Mouse (Mus musculus) kidney, postnatal 0 days (tissue): ENCODE results near the gene Zg16. TPM values are rescaled to one million over a fixed set of nuclear protein-coding genes. Genes with fewer than 3 reads are reported as not detected.

Experiments used
- ATAC-seq: fragments of 200-750 bp; cut with Nextera tagmentation; replicated peaks from 2 replicates; pipeline ENCODE4 v1.8.0; 2017; ENCODE audit warnings: low read depth, moderate number of reproducible peaks, moderate TSS enrichment, moderate library complexity; ENCODE audit not compliant: low FRiP score
- DNase-seq: peaks from one replicate; pipeline ENCODE4 v3.0.0-alpha.2; 2016; ENCODE audit warnings: low spot score
- H3K27ac ChIP-seq: fragments of 300-500 bp; sonication (generic); 2 replicates; pipeline ENCODE4 v1.5.1; 2014; ENCODE audit warnings: mild to moderate bottlenecking
- H3K27me3 ChIP-seq: fragments of 300-500 bp; sonication (generic); 2 replicates; pipeline ENCODE4 v1.6.1; 2014; ENCODE audit warnings: low read length, mixed read lengths; ENCODE audit not compliant: insufficient read depth
- H3K36me3 ChIP-seq: fragments of 300-500 bp; sonication (generic); 2 replicates; pipeline ENCODE4 v1.6.1; 2014; ENCODE audit warnings: low read length, mixed read lengths; ENCODE audit not compliant: insufficient read depth
- H3K4me1 ChIP-seq: fragments of 300-500 bp; sonication (generic); replicated peaks from 2 replicates; pipeline ENCODE4 v1.6.1; 2014; ENCODE audit warnings: antibody characterized with exemption, low read length, mixed read lengths; ENCODE audit not compliant: insufficient read depth
- H3K4me2 ChIP-seq: fragments of 300-500 bp; sonication (generic); 2 replicates; pipeline ENCODE4 v1.6.1; 2014; ENCODE audit warnings: mild to moderate bottlenecking, low read length, moderate library complexity, mixed read lengths
- H3K4me3 ChIP-seq: fragments of 300-500 bp; sonication (generic); replicated peaks from 2 replicates; pipeline ENCODE4 v1.5.1; 2014; ENCODE audit warnings: low read depth, low read length
- H3K9ac ChIP-seq: fragments of 300-500 bp; sonication (generic); 2 replicates; pipeline ENCODE4 v1.6.1; 2014; ENCODE audit warnings: low read depth, low read length
- H3K9me3 ChIP-seq: fragments of 300-500 bp; sonication (generic); replicated peaks from 2 replicates; pipeline ENCODE4 v1.6.1; 2016; ENCODE audit warnings: low read length, inconsistent platforms, mixed read lengths
- CTCF ChIP-seq: IDR thresholded peaks from 2 replicates; pipeline ENCODE4 v1.5.1; 2016; ENCODE audit warnings: antibody characterized with exemption, low read depth, mild to moderate bottlenecking, moderate library complexity
- WGBS: fragments of 180-500 bp; shearing (Covaris S2); extraction: QIAGEN DNeasy Blood & Tissue Kit; methylation state at CpG from one replicate; pipeline ENCODE4 v1.1.7; 2014; 5-methylcytosine and 5-hydroxymethylcytosine counted together
- polyA plus RNA-seq: library from polyadenylated mRNA; unstranded; fragments of >200 nt; fragmentation: Nextera tagmentation; extraction: Ambion mirVana; gene quantifications from 2 replicates; pipeline ENCODE4 v1.2.1, GENCODE M21; 2015

Zg16 gene
- polyA plus RNA-seq, 1 experiment from 2014 or later, result not detected

GRCm38 (mm10) chr7:127016971-127017949 is 69.9 kb downstream of the Zg16 start, which contains the start of gene Pagr1a:
Pagr1a (minus strand) TSS chr7:127017352.
- Histone ChIP-seq H3K27me3 (no peaks in the 10 kb centered on the region), H3K27ac (peak within 1 kb of the TSS; percentile 95), H3K9ac (peak within 1 kb of the TSS; percentile 82), H3K4me1 (peaks cover 41% of the 10 kb centered on the region), H3K36me3 (0 out of 2 replicates have a peak, but pooled peaks cover 7% of the 10 kb centered on the region), H3K4me2 (peak within 1 kb of the TSS; percentile 79), H3K4me3 (peak within 1 kb of the TSS; percentile 68), H3K9me3 (no peaks in the 10 kb centered on the region)
- DNase-seq, result peak; percentile 100
- peak; percentile 76 for ATAC-seq
- TF ChIP-seq CTCF, result peak; percentile 88
- WGBS, result 2% methylated on average over 39 of the region's 39 CpGs

DNA sequence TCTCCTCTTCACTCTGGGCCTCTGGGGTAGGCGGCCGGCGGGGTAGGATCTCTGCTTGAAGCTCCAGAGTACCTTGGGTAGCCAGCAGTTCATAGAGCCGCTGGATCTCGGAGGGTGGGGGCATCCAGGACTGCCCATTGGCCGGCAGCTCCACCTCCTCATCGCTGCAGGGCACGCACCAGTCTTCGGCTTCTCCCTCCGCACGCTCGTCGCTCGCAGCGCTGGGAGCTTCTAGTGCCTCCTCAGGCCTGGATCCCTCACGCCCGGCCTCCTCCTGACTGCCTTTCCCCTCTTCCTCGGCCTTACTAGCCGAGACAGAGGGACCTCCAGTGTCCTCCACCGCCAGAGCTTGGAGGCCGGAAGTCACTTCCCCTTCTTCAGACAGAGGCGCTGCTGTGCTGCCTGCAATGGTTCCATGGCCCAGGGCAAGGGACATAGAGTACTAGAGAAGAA is 70.6 kb downstream of the Zg16 start:
- TF ChIP-seq CTCF, result no peak
- 1% methylated on average over 22 of the region's 22 CpGs for WGBS
- H3K27me3 ChIP-seq, result no peaks in the 10 kb centered on the region
- H3K36me3 ChIP-seq, result 0 out of 2 replicates have a peak, but pooled peaks cover 4% of the 10 kb centered on the region
- DNase-seq, result no peak
- peak; percentile 27 for ATAC-seq
- H3K9ac ChIP-seq, result peak overlapping the region; percentile 82
- peak overlapping the region; percentile 95 for H3K27ac ChIP-seq
- H3K4me2 ChIP-seq, result peak overlapping the region; percentile 79
- H3K4me3 ChIP-seq, result peak overlapping the region; percentile 68
- no peaks in the 10 kb centered on the region for H3K9me3 ChIP-seq
- peaks cover 36% of the 10 kb centered on the region for H3K4me1 ChIP-seq

GRCm38 (mm10) chr7:127016481-127016485 is 70.8 kb downstream of the Zg16 start, which contains the start of gene Pagr1b:
Pagr1b (minus strand) TSS chr7:127016484.
- Histone ChIP-seq H3K9me3 (no peaks in the 10 kb centered on the region), H3K4me2 (peak within 1 kb of the TSS; percentile 79), H3K4me1 (peaks cover 34% of the 10 kb centered on the region), H3K27ac (peak within 1 kb of the TSS; percentile 95), H3K4me3 (peak within 1 kb of the TSS; percentile 68), H3K9ac (peak within 1 kb of the TSS; percentile 82), H3K27me3 (no peaks in the 10 kb centered on the region), H3K36me3 (0 out of 2 replicates have a peak, but pooled peaks cover 4% of the 10 kb centered on the region)
- ATAC-seq (no peak), DNase-seq (no peak)
- no peak for TF ChIP-seq CTCF

- Histone ChIP-seq H3K4me2 (peak overlapping the region; percentile 79), H3K4me1 (peaks cover 32% of the 10 kb centered on the region; the same call in 1 of the 2 replicates), H3K27ac (peak overlapping the region; percentile 95), H3K27me3 (no peaks in the 10 kb centered on the region), H3K9ac (peak overlapping the region; percentile 82), H3K9me3 (no peaks in the 10 kb centered on the region), H3K4me3 (peak overlapping the region; percentile 68), H3K36me3 (0 out of 2 replicates have a peak, but pooled peaks cover 4% of the 10 kb centered on the region)
- WGBS, result under 1% methylated on average over 10 of the region's 10 CpGs
- ATAC-seq (peak; percentile 34), DNase-seq (peak; percentile 73)
- no peak for TF ChIP-seq CTCF
Observed at GRCm38 (mm10) chr7:127016081-127016480, 71.0 kb downstream of the Zg16 start.

DNA sequence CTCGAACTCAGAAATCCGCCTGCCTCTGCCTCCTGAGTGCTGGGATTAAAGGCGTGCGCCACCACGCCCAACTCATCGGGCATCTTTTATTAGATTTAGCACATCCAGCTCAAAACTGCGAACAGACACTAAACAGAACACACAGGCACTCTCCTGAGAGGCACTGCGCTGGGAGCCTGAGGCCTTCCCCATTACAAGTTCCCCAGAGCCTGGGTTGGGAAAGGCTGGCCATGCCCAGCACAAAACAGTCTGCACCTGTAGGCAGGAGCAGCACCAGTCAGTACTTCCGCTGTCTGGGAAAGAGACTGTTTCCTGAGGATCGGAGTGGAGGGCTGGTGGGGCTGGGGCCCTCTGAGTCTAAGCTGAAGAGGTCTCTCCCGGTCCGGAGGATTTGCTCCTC is 72.1 kb downstream of the Zg16 start:
- ATAC-seq (no peak), DNase-seq (no peak)
- H3K4me2 ChIP-seq, result no peak overlapping the region
- H3K36me3 ChIP-seq, result 0 out of 2 replicates have a peak, but pooled peaks cover 4% of the 10 kb centered on the region
- H3K27ac ChIP-seq, result peak overlapping the region; percentile 6; the same call in 1 of the 2 replicates
- H3K9ac ChIP-seq, result no peak overlapping the region
- WGBS, result 93% methylated on average over 12 of the region's 12 CpGs
- no peak for TF ChIP-seq CTCF
- no peaks in the 10 kb centered on the region for H3K27me3 ChIP-seq
- no peaks in the 10 kb centered on the region for H3K9me3 ChIP-seq
- H3K4me1 ChIP-seq, result peaks cover 26% of the 10 kb centered on the region; the same call in 1 of the 2 replicates
- no peak overlapping the region for H3K4me3 ChIP-seq

GRCm38 (mm10) chr7:127014320-127014719 is 72.8 kb downstream of the Zg16 start, which contains the start of gene Mvp:
Mvp (minus strand) TSS chr7:127014621.
- WGBS, result 14% methylated on average over 11 of the region's 11 CpGs
- TF ChIP-seq CTCF, result no peak
- peak within 1 kb of the TSS; percentile 47 for H3K4me3 ChIP-seq
- peak within 1 kb of the TSS; percentile 70 for H3K9ac ChIP-seq
- 0 out of 2 replicates have a peak, but pooled peaks cover 4% of the 10 kb centered on the region for H3K36me3 ChIP-seq
- peaks cover 21% of the 10 kb centered on the region; the same call in 1 of the 2 replicates for H3K4me1 ChIP-seq
- ATAC-seq (no peak), DNase-seq (peak; percentile 87)
- H3K9me3 ChIP-seq, result no peaks in the 10 kb centered on the region
- H3K27ac ChIP-seq, result peak within 1 kb of the TSS; percentile 31
- H3K4me2 ChIP-seq, result peak within 1 kb of the TSS; percentile 73
- H3K27me3 ChIP-seq, result no peaks in the 10 kb centered on the region
